In the genomic region with DNA sequence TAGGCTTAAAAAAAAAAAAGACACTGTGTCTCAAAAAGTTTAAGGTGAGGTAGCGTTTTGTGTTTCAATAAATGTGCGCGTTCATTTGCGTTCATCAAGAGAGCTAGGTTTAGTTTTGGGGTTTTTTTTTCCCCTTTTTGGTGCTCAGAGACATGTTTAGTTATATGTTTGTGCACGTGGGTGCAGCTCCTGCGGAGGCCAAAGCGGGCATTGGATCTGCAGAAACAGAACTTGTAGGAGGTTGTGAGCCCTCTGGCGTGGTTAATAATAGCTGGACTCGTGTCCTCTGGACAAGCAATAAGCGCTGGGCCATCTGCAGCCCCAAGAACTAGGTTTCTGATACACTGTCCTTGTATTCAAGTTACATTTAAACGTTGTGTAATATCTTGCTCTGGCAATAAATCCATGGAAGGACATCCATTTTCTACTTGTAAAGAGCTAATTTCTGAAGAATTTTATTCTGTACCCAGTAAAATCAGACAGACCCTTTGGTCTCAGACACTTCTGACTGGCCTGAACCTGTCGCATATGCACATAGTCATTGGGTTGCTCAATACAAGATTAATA, we compare ENCODE assay signal across 9 mouse cellular contexts. TPM values are rescaled to one million over a fixed set of nuclear protein-coding genes. Genes with fewer than 3 reads are reported as not detected.
DNase-seq lines count a peak whose midpoint lies in the region; ATAC-seq and TF ChIP-seq lines count a peak whose summit lies in the region.
"Had no signal": no experiment of that assay in that cellular context is flagged by ENCODE, and none has a peak within 500 bp of the region (broad histone marks: within the 10 kb centered on the region; RNA-seq: fewer than 3 reads in every experiment).

No protein-coding gene starts in this region.

- peak overlapping the region; percentile 78 for H3K4me2 ChIP-seq in lung, postnatal 0 days (replicated peaks; ENCODE audit: low read depth, low read length)
- peak overlapping the region; percentile 83 for H3K4me2 ChIP-seq in stomach, embryonic 14.5 days (replicated peaks; ENCODE audit: low read depth, low read length)

- H3K27me3 ChIP-seq in lung, postnatal 0 days (replicated peaks; ENCODE audit: insufficient read depth, low read length): no peaks in the 10 kb centered on the region
- no peaks in the 10 kb centered on the region for H3K27me3 ChIP-seq in limb, embryonic 10.5 days (ENCODE audit: low read depth, poor library complexity, severe bottlenecking)
- H3K27me3 ChIP-seq in stomach, embryonic 14.5 days (ENCODE audit: control insufficient read depth, insufficient read depth, low read length): no peaks in the 10 kb centered on the region

- WGBS in lung, postnatal 0 days: 3% methylated on average over 12 of the region's 12 CpGs
- WGBS in limb, embryonic 10.5 days: 5% methylated on average over 12 of the region's 12 CpGs
- WGBS in stomach, embryonic 14.5 days: 6% methylated on average over 12 of the region's 12 CpGs

- no peak for TF ChIP-seq EP300 in lung, postnatal 0 days (IDR thresholded peaks at IDR 0.05)

- ATAC-seq in lung, postnatal 0 days: no peak
- ATAC-seq in stomach, embryonic 14.5 days (ENCODE audit: insufficient number of reproducible peaks, insufficient read depth, low FRiP score, low read depth): no peak
- ATAC-seq in megakaryocyte progenitor cell, adult 5-6 weeks (replicated peaks; ENCODE audit: poor library complexity): no peak

- H3K36me3 ChIP-seq in lung, postnatal 0 days (ENCODE audit: insufficient read depth, low read length): 0 out of 2 replicates have a peak, but pooled peaks cover 6% of the 10 kb centered on the region
- peaks cover 63% of the 10 kb centered on the region for H3K36me3 ChIP-seq in limb, embryonic 10.5 days
- peaks cover 14% of the 10 kb centered on the region for H3K36me3 ChIP-seq in stomach, embryonic 14.5 days (ENCODE audit: control insufficient read depth, insufficient read depth, low read length)

- peak overlapping the region; percentile 69 for H3K27ac ChIP-seq in lung, postnatal 0 days (ENCODE audit: low read length)
- H3K27ac ChIP-seq in limb, embryonic 10.5 days: peak overlapping the region; percentile 92
- peak overlapping the region; percentile 84; the same call in 1 of the 2 replicates for H3K27ac ChIP-seq in stomach, embryonic 14.5 days (ENCODE audit: low read length)

- peak overlapping the region; percentile 92 for H3K9ac ChIP-seq in lung, postnatal 0 days (replicated peaks; ENCODE audit: low read depth)
- peak overlapping the region; percentile 73 for H3K9ac ChIP-seq in stomach, embryonic 14.5 days (replicated peaks; ENCODE audit: low read depth, low read length)

- no peak for TF ChIP-seq CTCF in lung, postnatal 0 days (IDR thresholded peaks at IDR 0.05)

- peaks cover 3% of the 10 kb centered on the region; the same call in 1 of the 2 replicates for H3K4me1 ChIP-seq in lung, postnatal 0 days (ENCODE audit: insufficient read depth, low read depth, low read length)
- H3K4me1 ChIP-seq in limb, embryonic 10.5 days: peaks cover 19% of the 10 kb centered on the region
- H3K4me1 ChIP-seq in stomach, embryonic 14.5 days (ENCODE audit: control insufficient read depth, insufficient read depth, low read length): peaks cover 14% of the 10 kb centered on the region

- H3K4me3 ChIP-seq in lung, postnatal 0 days (ENCODE audit: low read depth, low read length): peak overlapping the region; percentile 79
- H3K4me3 ChIP-seq in limb, embryonic 10.5 days: peak overlapping the region; percentile 92
- H3K4me3 ChIP-seq in stomach, embryonic 14.5 days (ENCODE audit: low read depth, low read length): peak overlapping the region; percentile 76

- DNase-seq in adrenal gland, postnatal 10 days: peak; percentile 44
- DNase-seq in adrenal gland, adult 18-20 months (ENCODE audit: low spot score in 2 of 2): no peak
- no peak for DNase-seq in lung, postnatal 0 days (ENCODE audit: low spot score)
- DNase-seq in lung, postnatal 14 days: no peak
- no peak for DNase-seq in limb, embryonic 10.5 days (ENCODE audit: low spot score)
- no peak for DNase-seq in urinary bladder, postnatal 36 days (ENCODE audit: low spot score in 2 of 2)

- no peaks in the 10 kb centered on the region for H3K9me3 ChIP-seq in lung, postnatal 0 days (ENCODE audit: low read length)
- H3K9me3 ChIP-seq in limb, embryonic 10.5 days (replicated peaks): no peaks in the 10 kb centered on the region
- H3K9me3 ChIP-seq in stomach, embryonic 14.5 days (ENCODE audit: control insufficient read depth, low read depth, low read length): no peaks in the 10 kb centered on the region

RNA-seq across cellular contexts. Expression of gene Snrpg, which starts 0.9 kb away (rescaled TPM):
- 100 to 1,000 TPM; 222 to 235 TPM for total RNA-seq in adrenal gland, postnatal 10 days (2021)
- total RNA-seq in adrenal gland, adult 18-20 months (2021): 100 to 1,000 TPM; 115 to 384 TPM
- 234 and 251 TPM in 2 replicates for polyA plus RNA-seq in lung, postnatal 0 days (2015; fragmentation: Nextera tagmentation; extraction: Ambion mirVana)
- polyA plus RNA-seq in limb, embryonic 10.5 days (2016; fragmentation: Nextera tagmentation; extraction: Ambion mirVana): 932 and 987 TPM in 2 replicates
- 676 and 802 TPM in 2 replicates for polyA plus RNA-seq in stomach, embryonic 14.5 days (2014; fragmentation: Nextera tagmentation; extraction: Ambion mirVana)
- total RNA-seq in megakaryocyte progenitor cell, adult 5-6 weeks (2015): 520 and 538 TPM in 2 replicates
- 60.0 and 69.9 TPM in 2 replicates for total RNA-seq in megakaryocyte progenitor cell, adult 5-6 weeks (2017)

RNA-seq across cellular contexts. Expression of gene Fam136a, which starts 6.6 kb away (rescaled TPM):
- 10 to 100 TPM; 75.1 to 80.4 TPM for total RNA-seq in adrenal gland, postnatal 10 days (2021)
- total RNA-seq in adrenal gland, adult 18-20 months (2021): 10 to 100 TPM; 51.0 to 78.9 TPM
- polyA plus RNA-seq in lung, postnatal 0 days (2015; fragmentation: Nextera tagmentation; extraction: Ambion mirVana): 44.7 and 45.3 TPM in 2 replicates
- polyA plus RNA-seq in limb, embryonic 10.5 days (2016; fragmentation: Nextera tagmentation; extraction: Ambion mirVana): 189 and 214 TPM in 2 replicates
- polyA plus RNA-seq in stomach, embryonic 14.5 days (2014; fragmentation: Nextera tagmentation; extraction: Ambion mirVana): 123 and 138 TPM in 2 replicates
- total RNA-seq in megakaryocyte progenitor cell, adult 5-6 weeks (2015): 55.2 and 59.2 TPM in 2 replicates
- total RNA-seq in megakaryocyte progenitor cell, adult 5-6 weeks (2017): 78.4 and 102 TPM in 2 replicates

RNA-seq across cellular contexts. Expression of gene Pcyox1, which starts 24.9 kb away (rescaled TPM):
- total RNA-seq in adrenal gland, postnatal 10 days (2021): 100 to 1,000 TPM; 149 to 167 TPM
- 100 to 1,000 TPM; 114 to 221 TPM for total RNA-seq in adrenal gland, adult 18-20 months (2021)
- 54.2 and 58.6 TPM in 2 replicates for polyA plus RNA-seq in lung, postnatal 0 days (2015; fragmentation: Nextera tagmentation; extraction: Ambion mirVana)
- 50.6 and 59.5 TPM in 2 replicates for polyA plus RNA-seq in limb, embryonic 10.5 days (2016; fragmentation: Nextera tagmentation; extraction: Ambion mirVana)
- 102 TPM in 2 replicates for polyA plus RNA-seq in stomach, embryonic 14.5 days (2014; fragmentation: Nextera tagmentation; extraction: Ambion mirVana)
- 33.1 and 40.5 TPM in 2 replicates for total RNA-seq in megakaryocyte progenitor cell, adult 5-6 weeks (2015)
- 65.6 and 88.1 TPM in 2 replicates for total RNA-seq in megakaryocyte progenitor cell, adult 5-6 weeks (2017)

RNA-seq across cellular contexts. Expression of gene Tia1, which starts 32.0 kb away (rescaled TPM):
- total RNA-seq in adrenal gland, postnatal 10 days (2021): 10 to 100 TPM; 43.8 to 86.4 TPM
- total RNA-seq in adrenal gland, adult 18-20 months (2021): 10 to 100 TPM; 40.3 to 56.3 TPM
- 59.1 and 66.3 TPM in 2 replicates for polyA plus RNA-seq in lung, postnatal 0 days (2015; fragmentation: Nextera tagmentation; extraction: Ambion mirVana)
- polyA plus RNA-seq in limb, embryonic 10.5 days (2016; fragmentation: Nextera tagmentation; extraction: Ambion mirVana): 174 and 235 TPM in 2 replicates
- polyA plus RNA-seq in stomach, embryonic 14.5 days (2014; fragmentation: Nextera tagmentation; extraction: Ambion mirVana): 236 and 245 TPM in 2 replicates
- 67.3 and 125 TPM in 2 replicates for total RNA-seq in megakaryocyte progenitor cell, adult 5-6 weeks (2015)
- total RNA-seq in megakaryocyte progenitor cell, adult 5-6 weeks (2017): 75.5 and 98.4 TPM in 2 replicates

RNA-seq across cellular contexts. Expression of gene Gm44790, which starts 54.4 kb away (rescaled TPM):
- under 1 TPM in 1 of 2 experiments, not detected in 1; 0.85 TPM for total RNA-seq in adrenal gland, postnatal 10 days (2021)
- total RNA-seq in adrenal gland, adult 18-20 months (2021): 1 to 10 TPM in 1 of 2 experiments, not detected in 1; 2.7 TPM
- polyA plus RNA-seq in lung, postnatal 0 days (2015; fragmentation: Nextera tagmentation; extraction: Ambion mirVana): not detected in 2 replicates
- not detected in 2 replicates for polyA plus RNA-seq in limb, embryonic 10.5 days (2016; fragmentation: Nextera tagmentation; extraction: Ambion mirVana)
- polyA plus RNA-seq in stomach, embryonic 14.5 days (2014; fragmentation: Nextera tagmentation; extraction: Ambion mirVana): not detected in 2 replicates
- total RNA-seq in megakaryocyte progenitor cell, adult 5-6 weeks (2015): not detected in 2 replicates
- 1.8 TPM in 1 of 2 replicates, not detected in the other for total RNA-seq in megakaryocyte progenitor cell, adult 5-6 weeks (2017)
- total RNA-seq: hematopoietic stem cell, adult 5-6 weeks had no signal
